Mouse (Mus musculus) embryonic facial prominence, embryonic 14.5 days (tissue): ENCODE results near the gene Serpinb1a. TPM values are rescaled to one million over a fixed set of nuclear protein-coding genes. Genes with fewer than 3 reads are reported as not detected.

Source experiments
- ATAC-seq: fragments of 200-750 bp; cut with Nextera tagmentation; 2 replicates; pipeline ENCODE4 v1.8.0; 2017; ENCODE audit warnings: low read depth, moderate number of reproducible peaks, moderate TSS enrichment
- DNase-seq: peaks from one replicate; pipeline ENCODE4 v3.0.0-alpha.2; 2015; ENCODE audit warnings: low spot score
- H3K27ac ChIP-seq: fragments of 300-500 bp; sonication (generic); replicated peaks from 2 replicates; pipeline ENCODE4 v1.5.1; 2014; ENCODE audit warnings: low read depth, mild to moderate bottlenecking, low read length, moderate library complexity
- H3K27me3 ChIP-seq: fragments of 300-500 bp; sonication (generic); replicated peaks from 2 replicates; pipeline ENCODE4 v1.6.1; 2014; ENCODE audit warnings: low read length; ENCODE audit not compliant: control insufficient read depth, insufficient read depth
- H3K36me3 ChIP-seq: fragments of 300-500 bp; sonication (generic); 2 replicates; pipeline ENCODE4 v1.6.1; 2014; ENCODE audit warnings: low read length, mixed read lengths; ENCODE audit not compliant: control insufficient read depth, insufficient read depth
- H3K4me1 ChIP-seq: fragments of 300-500 bp; sonication (generic); 2 replicates; pipeline ENCODE4 v1.6.1; 2014; ENCODE audit warnings: antibody characterized with exemption, low read length; ENCODE audit not compliant: control insufficient read depth, insufficient read depth
- H3K4me2 ChIP-seq: fragments of 300-500 bp; sonication (generic); 2 replicates; pipeline ENCODE4 v1.6.1; 2014; ENCODE audit warnings: low read depth, mild to moderate bottlenecking, low read length, moderate library complexity, mixed read lengths
- H3K4me3 ChIP-seq: fragments of 300-500 bp; sonication (generic); 2 replicates; pipeline ENCODE4 v1.5.1; 2014; ENCODE audit warnings: low read depth, mild to moderate bottlenecking, low read length
- H3K9ac ChIP-seq: fragments of 300-500 bp; sonication (generic); 2 replicates; pipeline ENCODE4 v1.6.1; 2014; ENCODE audit warnings: low read depth, mild to moderate bottlenecking, low read length, moderate library complexity, mixed read lengths
- H3K9me3 ChIP-seq: fragments of 300-500 bp; sonication (generic); 2 replicates; pipeline ENCODE4 v1.6.1; 2016; ENCODE audit warnings: low read length; ENCODE audit not compliant: control insufficient read depth
- WGBS: fragments of 180-500 bp; shearing (Covaris S2); extraction: QIAGEN DNeasy Blood & Tissue Kit; methylation state at CpG from one replicate; pipeline ENCODE4 v1.1.7; 2014; 5-methylcytosine and 5-hydroxymethylcytosine counted together
- polyA plus RNA-seq: library from polyadenylated mRNA; unstranded; fragments of >200 nt; fragmentation: Nextera tagmentation; extraction: Ambion mirVana; gene quantifications from 2 replicates; pipeline ENCODE4 v1.2.1, GENCODE M21; 2014

The Serpinb1a gene
- polyA plus RNA-seq, 1 experiment from 2014 or later: 34.9 TPM

GRCm38 (mm10) chr13:32831505-32832273 lies 19.3 kb downstream of the Serpinb1a start:
- H3K4me1 ChIP-seq: no peaks in the 10 kb centered on the region
- no peaks in the 10 kb centered on the region for H3K36me3 ChIP-seq
- H3K4me2 ChIP-seq: no peak overlapping the region
- no peaks in the 10 kb centered on the region for H3K9me3 ChIP-seq
- no peak overlapping the region for H3K9ac ChIP-seq
- H3K4me3 ChIP-seq: no peak overlapping the region
- H3K27ac ChIP-seq: no peak overlapping the region
- no peak for DNase-seq
- 72% methylated on average over 3 of the region's 3 CpGs for WGBS
- peak; percentile 37; the same call in 1 of the 2 replicates for ATAC-seq
- no peaks in the 10 kb centered on the region for H3K27me3 ChIP-seq

- Histone ChIP-seq H3K9ac (no peak overlapping the region), H3K4me3 (no peak overlapping the region), H3K27me3 (no peaks in the 10 kb centered on the region), H3K4me2 (no peak overlapping the region), H3K4me1 (no peaks in the 10 kb centered on the region), H3K9me3 (no peaks in the 10 kb centered on the region), H3K27ac (no peak overlapping the region), H3K36me3 (no peaks in the 10 kb centered on the region)
- 79% methylated on average over 4 of the region's 4 CpGs for WGBS
- DNase-seq (no peak), ATAC-seq (no peak)
Measured at GRCm38 (mm10) chr13:32828886-32829285, 22.1 kb downstream of the Serpinb1a start.

- no peaks in the 10 kb centered on the region for H3K27me3 ChIP-seq
- H3K9ac ChIP-seq: no peak overlapping the region
- H3K27ac ChIP-seq: no peak overlapping the region
- no peak overlapping the region for H3K4me2 ChIP-seq
- DNase-seq (peak; percentile 25), ATAC-seq (0 out of 2 replicates have a peak, but pooled peaks have one; percentile 47)
- H3K4me3 ChIP-seq: no peak overlapping the region
- no peaks in the 10 kb centered on the region for H3K4me1 ChIP-seq
- no peaks in the 10 kb centered on the region for H3K9me3 ChIP-seq
- 53% methylated on average over 4 of the region's 4 CpGs for WGBS
- H3K36me3 ChIP-seq: no peaks in the 10 kb centered on the region
Measured at GRCm38 (mm10) chr13:32827951-32828350, 23.0 kb downstream of the Serpinb1a start.

GRCm38 (mm10) chr13:32827111-32827822 lies 23.7 kb downstream of the Serpinb1a start:
- 75% methylated on average over 3 of the region's 3 CpGs for WGBS
- H3K36me3 ChIP-seq: 0 out of 2 replicates have a peak, but pooled peaks cover 5% of the 10 kb centered on the region
- ATAC-seq: no peak

GRCm38 (mm10) chr13:32825546-32825945 lies 25.4 kb downstream of the Serpinb1a start:
- H3K36me3 ChIP-seq: peaks cover 22% of the 10 kb centered on the region
- no peak overlapping the region for H3K27ac ChIP-seq
- no peak overlapping the region for H3K9ac ChIP-seq
- H3K27me3 ChIP-seq: no peaks in the 10 kb centered on the region
- no peaks in the 10 kb centered on the region for H3K9me3 ChIP-seq
- no peak for ATAC-seq
- DNase-seq: no peak
- no peaks in the 10 kb centered on the region for H3K4me1 ChIP-seq
- no peak overlapping the region for H3K4me2 ChIP-seq
- WGBS: 87% methylated on average over 8 of the region's 8 CpGs
- no peak overlapping the region for H3K4me3 ChIP-seq

More at GRCm38 (mm10) chr13:32827111-32827822, 23.7 kb downstream of the Serpinb1a start:
- Histone ChIP-seq H3K9me3 (no peaks in the 10 kb centered on the region), H3K4me2 (no peak overlapping the region), H3K4me3 (no peak overlapping the region), H3K27me3 (no peaks in the 10 kb centered on the region), H3K4me1 (no peaks in the 10 kb centered on the region), H3K9ac (no peak overlapping the region), H3K27ac (no peak overlapping the region)
- DNase-seq: no peak

- DNase-seq: no peak
- Histone ChIP-seq H3K27ac (no peak overlapping the region), H3K4me3 (no peak overlapping the region), H3K27me3 (no peaks in the 10 kb centered on the region), H3K9me3 (no peaks in the 10 kb centered on the region), H3K4me2 (no peak overlapping the region), H3K9ac (no peak overlapping the region), H3K36me3 (peaks cover 31% of the 10 kb centered on the region), H3K4me1 (no peaks in the 10 kb centered on the region)
- 74% methylated on average over 6 of the region's 6 CpGs for WGBS
- ATAC-seq: no peak
Measured at GRCm38 (mm10) chr13:32824377-32825330, 26.3 kb downstream of the Serpinb1a start.

GRCm38 (mm10) chr13:32823126-32823525 lies 27.9 kb downstream of the Serpinb1a start:
- Histone ChIP-seq H3K9me3 (no peaks in the 10 kb centered on the region), H3K36me3 (peaks cover 46% of the 10 kb centered on the region), H3K4me1 (no peaks in the 10 kb centered on the region), H3K4me2 (no peak overlapping the region), H3K27me3 (no peaks in the 10 kb centered on the region), H3K27ac (no peak overlapping the region), H3K9ac (no peak overlapping the region), H3K4me3 (no peak overlapping the region)
- DNase-seq: no peak
- no peak for ATAC-seq
- WGBS: 83% methylated on average over 6 of the region's 6 CpGs

GRCm38 (mm10) chr13:32821671-32822070 lies 29.3 kb downstream of the Serpinb1a start:
- Histone ChIP-seq H3K4me2 (no peak overlapping the region), H3K9ac (no peak overlapping the region), H3K4me3 (no peak overlapping the region), H3K36me3 (peaks cover 60% of the 10 kb centered on the region), H3K4me1 (no peaks in the 10 kb centered on the region), H3K27ac (no peak overlapping the region), H3K9me3 (no peaks in the 10 kb centered on the region), H3K27me3 (no peaks in the 10 kb centered on the region)
- DNase-seq: no peak
- ATAC-seq: no peak
- over 99% methylated on average over 4 of the region's 4 CpGs for WGBS
